Mouse (Mus musculus): ENCODE data around the gene Hba-x. TPM values are rescaled to one million over a fixed set of nuclear protein-coding genes. Genes with fewer than 3 reads are reported as not detected.
"Not testable (repeated sequence)": the region's sequence is repeated elsewhere in the genome, so short reads cannot be mapped to it uniquely, and the experiment has no call there.

Hba-x gene
- total RNA-seq, 4 experiments from 2014 or later = not detected

GRCm38 (mm10) chr11:32285031-32285775 lies 9.0 kb downstream of the Hba-x start:
- DNase-seq (ENCODE audit: low spot score in 2 of 2) = no peak

GRCm38 (mm10) chr11:32285887-32286286 lies 9.7 kb downstream of the Hba-x start:
- not testable (repeated sequence) for DNase-seq (ENCODE audit: low spot score in 2 of 2)

- peak; percentile 69 to 83 for DNase-seq (ENCODE audit: low spot score in 2 of 2)
These were observed 10.7 kb downstream of the Hba-x start, which contains the start of gene Hbq1b for GRCm38 (mm10) chr11:32286695-32287492. Gene Hbq1b (plus strand): TSS chr11:32286965.

GRCm38 (mm10) chr11:32287493-32287825 lies 11.3 kb downstream of the Hba-x start:
- no peak for DNase-seq (ENCODE audit: low spot score in 2 of 2)

- DNase-seq (ENCODE audit: low spot score in 2 of 2) = not testable (repeated sequence)
These were observed 16.6 kb downstream of the Hba-x start for GRCm38 (mm10) chr11:32292819-32293218.

GRCm38 (mm10) chr11:32293479-32293878 lies 17.3 kb downstream of the Hba-x start:
- not testable (repeated sequence) for DNase-seq (ENCODE audit: low spot score in 2 of 2)

GRCm38 (mm10) chr11:32296203-32296602 lies 20.0 kb downstream of the Hba-x start, which contains the start of gene Hba-a2:
Gene Hba-a2 (plus strand): TSS chr11:32296489.
- not testable (repeated sequence) for DNase-seq (ENCODE audit: low spot score in 2 of 2)

- DNase-seq (ENCODE audit: low spot score in 2 of 2) = not testable (repeated sequence)
These were observed 21.2 kb downstream of the Hba-x start for GRCm38 (mm10) chr11:32297417-32297816.

GRCm38 (mm10) chr11:32297866-32298531 lies 21.8 kb downstream of the Hba-x start:
- DNase-seq (ENCODE audit: low spot score in 2 of 2) = no peak

- DNase-seq (ENCODE audit: low spot score in 2 of 2) = no peak
These were observed 22.3 kb downstream of the Hba-x start for GRCm38 (mm10) chr11:32298532-32298918.

- peak; percentile 24 to 65 for DNase-seq (ENCODE audit: low spot score in 2 of 2)
These were observed 23.7 kb downstream of the Hba-x start, which contains the start of gene Hbq1a for GRCm38 (mm10) chr11:32299865-32300264. Gene Hbq1a (plus strand): TSS chr11:32300069.

- no peak for DNase-seq (ENCODE audit: low spot score in 2 of 2)
These were observed 24.4 kb downstream of the Hba-x start for GRCm38 (mm10) chr11:32300279-32301267.

GRCm38 (mm10) chr11:32301506-32301905 lies 25.3 kb downstream of the Hba-x start:
- no peak for DNase-seq (ENCODE audit: low spot score in 2 of 2)

- peak; percentile 28 to 45 for DNase-seq (ENCODE audit: low spot score in 2 of 2)
These were observed 26.7 kb downstream of the Hba-x start for GRCm38 (mm10) chr11:32302824-32303419.

- no peak for DNase-seq (ENCODE audit: low spot score in 2 of 2)
These were observed 27.3 kb downstream of the Hba-x start for GRCm38 (mm10) chr11:32303455-32303854.

GRCm38 (mm10) chr11:32307006-32307405 lies 30.8 kb downstream of the Hba-x start:
- no peak for DNase-seq (ENCODE audit: low spot score in 2 of 2)

- DNase-seq (ENCODE audit: low spot score in 2 of 2) = no peak
These were observed 33.2 kb downstream of the Hba-x start for GRCm38 (mm10) chr11:32309446-32309845.

- DNase-seq (ENCODE audit: low spot score in 2 of 2) = no peak
These were observed 33.7 kb downstream of the Hba-x start for GRCm38 (mm10) chr11:32309928-32310327.

- no peak for DNase-seq (ENCODE audit: low spot score in 2 of 2)
These were observed 39.8 kb downstream of the Hba-x start for GRCm38 (mm10) chr11:32316009-32316408.
